Mouse (Mus musculus) right cerebral cortex, postnatal 36 days (tissue): ENCODE results near the gene 1700008O03Rik.

ENCODE experiments used
- DNase-seq, 2 experiments: peaks; one replicate each; pipeline ENCODE4 v3.0.0; 2022; ENCODE audit warnings: low spot score in 2 of 2, mixed read lengths in 1 of 2

Gene 1700008O03Rik

GRCm38 (mm10) chr7:44375793-44376192 is 9.8 kb downstream of the 1700008O03Rik start:
- DNase-seq = no peak

DNA sequence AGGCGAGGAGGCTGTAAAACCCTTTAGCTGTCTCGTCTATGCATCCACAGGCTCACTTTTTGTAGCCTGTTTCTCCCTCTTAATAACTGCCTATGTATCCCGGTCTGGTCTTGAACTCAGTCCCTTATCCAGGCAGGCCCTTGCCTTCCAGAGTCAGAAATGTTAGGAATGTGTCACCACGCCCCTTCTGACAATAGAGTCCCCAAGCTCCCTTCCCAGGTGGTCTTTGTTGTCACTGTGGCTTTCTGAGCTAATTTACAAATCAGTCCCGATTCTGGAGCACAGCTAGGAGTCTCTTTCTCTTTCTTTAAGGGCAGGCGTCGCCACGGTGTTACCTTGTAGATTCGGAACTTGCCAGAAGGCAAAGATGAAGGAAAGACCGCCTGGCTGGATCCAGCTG is 10.4 kb downstream of the 1700008O03Rik start:
- no peak for DNase-seq

GRCm38 (mm10) chr7:44374756-44375155 is 10.9 kb downstream of the 1700008O03Rik start:
- no peak for DNase-seq

DNA sequence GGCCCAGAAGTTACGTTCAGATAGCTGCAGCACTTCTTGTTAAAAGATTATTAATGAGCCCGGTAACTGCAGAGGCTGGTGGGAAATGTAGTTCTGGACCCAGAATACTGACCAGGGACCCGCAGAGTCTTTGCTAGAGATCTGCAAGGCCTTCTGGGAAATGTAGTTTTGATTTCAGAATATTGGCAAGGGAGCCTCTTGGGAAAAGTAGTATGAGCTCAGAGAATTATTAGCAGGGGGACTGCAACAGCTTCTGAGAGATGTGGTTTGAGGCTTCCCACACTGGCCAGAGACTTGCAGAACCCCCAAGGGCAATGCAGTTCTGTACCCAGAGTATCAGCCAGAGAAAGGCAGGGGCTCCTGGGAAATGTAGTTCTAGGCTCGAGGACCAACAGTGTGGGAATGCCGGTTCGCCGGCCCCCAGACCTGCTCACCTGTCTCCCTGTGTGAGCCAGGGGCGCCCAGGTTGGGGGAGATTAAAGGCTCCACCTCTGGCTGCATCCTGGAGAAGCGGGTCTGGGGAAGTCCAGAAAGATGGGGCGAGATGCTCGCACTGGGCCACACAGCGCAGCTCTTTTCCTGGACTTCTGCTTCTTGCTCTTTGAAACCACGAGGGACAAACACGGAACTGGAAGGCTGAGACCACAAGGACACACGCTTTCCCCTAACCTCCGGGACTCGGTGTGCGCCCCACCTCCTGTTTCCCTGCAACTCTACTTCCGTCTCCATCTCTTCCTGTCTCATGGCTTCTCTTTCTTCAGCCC is 11.5 kb downstream of the 1700008O03Rik start:
- DNase-seq = peak; percentile 82 to 94

- no peak for DNase-seq
These were observed 12.2 kb downstream of the 1700008O03Rik start for GRCm38 (mm10) chr7:44373460-44373859.

DNA sequence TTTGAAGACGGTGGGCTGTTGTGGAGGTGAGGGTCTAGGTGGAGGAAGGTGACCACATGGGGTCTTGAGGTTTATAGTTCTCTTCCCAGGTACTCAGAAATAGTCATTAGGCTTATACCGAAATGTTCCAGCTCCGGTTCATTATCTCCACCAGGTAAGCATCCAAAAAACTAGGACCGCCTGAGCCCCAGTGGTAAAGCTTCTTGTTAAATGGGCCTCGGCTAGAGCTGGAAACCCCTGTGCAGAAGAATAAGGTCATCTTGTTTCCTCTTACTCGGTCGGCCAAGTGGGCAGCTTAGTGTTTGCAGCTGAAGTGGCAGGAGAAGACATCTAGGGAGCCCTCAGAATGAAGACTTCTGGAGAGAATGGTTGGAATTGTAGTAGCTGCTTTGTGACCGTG is 12.9 kb downstream of the 1700008O03Rik start:
- DNase-seq = no peak

GRCm38 (mm10) chr7:44360792-44361301 is 24.8 kb downstream of the 1700008O03Rik start:
- DNase-seq = no peak

DNA sequence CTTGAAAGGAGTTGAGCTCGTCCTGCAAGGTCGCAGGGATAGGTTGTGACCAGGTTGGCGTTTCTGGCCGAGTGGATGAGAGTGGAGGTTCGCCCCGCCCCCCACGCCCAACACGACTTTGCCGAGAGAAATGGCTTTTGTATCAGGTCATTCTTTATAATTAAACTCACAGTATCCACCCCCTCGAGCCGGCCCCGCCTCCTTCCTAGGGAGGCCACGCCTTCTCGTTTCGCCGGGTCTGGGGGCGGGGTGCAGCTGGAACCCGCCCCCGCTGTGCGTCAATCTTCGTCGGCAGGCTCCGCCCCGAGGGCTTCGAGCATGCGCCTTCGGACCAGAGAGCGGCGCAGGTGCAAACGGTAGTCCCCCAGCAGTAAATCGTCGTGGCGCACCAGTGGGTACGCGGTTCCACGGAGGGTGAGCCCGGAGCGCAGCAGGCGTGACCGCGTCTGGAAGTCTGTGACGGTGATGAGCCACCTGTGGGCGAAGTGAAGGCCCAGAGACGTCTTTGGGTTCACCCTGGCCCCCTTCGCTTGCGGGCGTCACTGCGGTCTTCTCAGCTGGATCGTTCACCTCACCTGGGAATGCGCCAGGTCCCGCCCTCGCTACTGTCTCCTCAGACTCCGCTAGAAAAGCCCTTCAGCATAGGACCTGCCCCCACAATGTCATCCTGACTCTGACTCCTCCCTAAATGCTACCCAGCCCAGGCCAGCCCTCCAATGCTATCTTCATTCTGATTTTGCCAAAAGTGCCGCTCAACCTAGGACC is 25.5 kb downstream of the 1700008O03Rik start:
- DNase-seq = peak; percentile 96

GRCm38 (mm10) chr7:44358886-44359654 is 26.6 kb downstream of the 1700008O03Rik start:
- no peak for DNase-seq

- no peak for DNase-seq
These were observed 27.6 kb downstream of the 1700008O03Rik start for GRCm38 (mm10) chr7:44358012-44358411.

GRCm38 (mm10) chr7:44357531-44357930 is 28.1 kb downstream of the 1700008O03Rik start:
- DNase-seq = no peak

GRCm38 (mm10) chr7:44356590-44357481 is 28.8 kb downstream of the 1700008O03Rik start:
- DNase-seq = no peak

GRCm38 (mm10) chr7:44355411-44355810 is 30.2 kb downstream of the 1700008O03Rik start:
- DNase-seq = no peak

- DNase-seq = no peak
These were observed 31.8 kb downstream of the 1700008O03Rik start for GRCm38 (mm10) chr7:44353601-44354340.

DNA sequence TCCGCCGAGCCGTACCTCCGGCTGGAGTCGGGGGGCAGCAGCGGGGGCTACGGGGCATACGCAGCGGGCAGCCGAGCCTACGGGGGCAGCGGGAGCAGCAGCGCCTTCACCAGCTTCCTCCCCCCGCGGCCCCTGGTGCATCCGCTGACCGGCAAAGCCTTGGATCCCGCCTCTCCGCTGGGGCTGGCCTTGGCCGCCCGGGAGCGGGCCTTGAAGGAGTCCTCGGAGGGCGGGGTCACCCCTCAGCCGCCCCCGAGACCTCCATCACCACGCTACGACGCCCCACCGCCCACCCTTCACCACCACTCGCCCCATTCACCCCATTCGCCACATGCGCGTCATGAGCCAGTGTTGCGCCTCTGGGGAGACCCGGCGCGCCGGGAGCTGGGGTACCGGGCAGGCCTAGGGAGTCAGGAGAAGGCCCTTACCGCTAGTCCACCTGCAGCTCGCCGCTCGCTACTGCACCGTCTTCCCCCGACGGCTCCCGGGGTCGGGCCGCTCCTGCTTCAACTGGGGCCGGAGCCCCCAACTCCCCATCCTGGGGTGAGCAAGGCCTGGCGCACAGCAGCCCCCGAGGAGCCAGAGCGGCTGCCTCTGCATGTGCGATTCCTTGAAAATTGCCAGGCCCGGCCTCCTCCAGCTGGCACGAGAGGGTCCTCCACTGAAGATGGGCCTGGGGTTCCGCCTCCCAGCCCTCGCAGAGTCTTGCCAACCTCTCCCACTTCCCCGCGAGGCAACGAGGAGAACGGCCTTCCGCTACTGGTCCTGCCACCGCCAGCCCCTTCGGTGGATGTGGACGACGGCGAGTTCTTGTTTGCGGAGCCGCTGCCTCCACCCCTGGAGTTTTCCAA is 32.6 kb downstream of the 1700008O03Rik start:
- no peak for DNase-seq

GRCm38 (mm10) chr7:44351881-44352749 is 33.5 kb downstream of the 1700008O03Rik start:
- DNase-seq = no peak

GRCm38 (mm10) chr7:44350957-44351711 is 34.5 kb downstream of the 1700008O03Rik start:
- DNase-seq = peak in 1 of 2 experiments; percentile 80

GRCm38 (mm10) chr7:44349043-44349442 is 36.6 kb downstream of the 1700008O03Rik start:
- no peak for DNase-seq
